Mouse (Mus musculus) liver (tissue): Measurements from ENCODE around the gene Cdc34.

ENCODE experiments used
- DNase-seq: peaks from one replicate; pipeline ENCODE4 v3.0.0-alpha.2; 2020; ENCODE audit warnings: mixed read lengths

The Cdc34 gene

DNA sequence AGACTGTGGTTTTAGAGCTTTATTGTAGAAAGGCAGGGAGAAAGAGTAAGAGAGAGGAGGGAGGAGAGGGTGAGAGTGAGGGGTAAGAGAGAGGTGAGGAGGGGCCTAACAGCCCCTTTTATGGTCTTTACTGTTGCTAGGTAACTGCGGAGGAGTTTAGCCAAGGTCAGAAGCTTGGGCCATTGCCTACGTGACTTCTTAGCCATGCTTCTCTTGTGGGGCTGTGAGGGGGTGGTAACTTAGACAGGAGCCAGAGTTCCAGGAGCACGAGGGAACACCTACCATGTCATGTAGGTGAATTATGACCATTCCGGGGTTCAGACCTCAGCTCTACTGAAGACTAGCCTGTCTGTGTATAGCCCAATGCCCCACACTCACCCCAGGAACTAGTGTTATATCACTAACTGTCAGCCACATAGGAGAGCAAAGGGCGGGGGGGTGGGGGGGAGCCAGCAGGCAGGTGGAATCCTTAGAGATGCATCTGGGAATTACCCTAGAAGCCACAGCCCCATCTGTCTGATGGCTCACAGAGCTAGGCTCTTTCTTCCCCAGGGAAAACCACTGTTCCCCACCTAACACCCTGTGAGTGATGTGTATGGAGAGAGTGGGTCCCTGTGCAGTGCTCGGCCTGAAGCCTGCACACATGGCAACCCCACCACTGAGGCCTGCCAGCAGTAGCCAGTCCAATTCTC lies 10.5 kb upstream of the Cdc34 start:
- DNase-seq, result no peak

DNA sequence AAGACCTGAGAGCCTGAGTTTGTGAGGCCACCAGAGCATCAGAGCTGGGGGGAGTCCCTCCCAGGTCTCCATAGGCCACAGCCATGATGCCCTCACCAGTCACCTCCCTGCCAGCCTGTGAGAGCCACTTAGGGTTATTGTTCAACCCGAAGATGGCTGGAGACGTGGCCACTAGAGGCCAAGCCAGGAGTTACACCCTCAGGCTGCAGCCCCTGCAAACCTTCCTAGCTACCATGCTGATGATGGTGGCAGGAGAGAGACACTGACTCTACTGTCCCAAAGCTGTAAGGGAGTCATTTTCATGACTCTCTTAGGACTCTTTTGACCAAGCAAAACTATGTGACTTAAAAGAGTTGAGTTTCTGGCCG lies 9.9 kb upstream of the Cdc34 start:
- no peak for DNase-seq

DNA sequence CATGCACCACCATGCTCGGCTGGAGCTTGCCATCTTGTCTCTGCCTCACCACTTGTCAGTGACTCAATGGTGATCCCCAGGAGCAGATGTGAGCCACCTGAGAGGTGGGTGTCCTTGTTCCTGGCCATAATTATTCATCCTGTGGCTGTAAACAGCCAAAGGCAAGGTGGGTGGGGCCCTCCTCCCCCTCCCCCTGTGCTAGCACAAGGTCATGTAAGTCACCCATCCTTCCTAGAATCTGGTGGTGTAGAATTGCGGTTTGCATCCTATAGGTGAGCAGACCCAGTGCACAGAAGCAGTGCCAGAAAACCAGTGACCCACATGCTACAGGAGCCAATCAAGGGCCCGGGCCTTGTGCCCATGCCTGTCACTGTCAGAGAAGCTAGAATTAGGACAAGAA lies 8.9 kb upstream of the Cdc34 start:
- no peak for DNase-seq

GRCm38 (mm10) chr10:79675346-79676035 lies 6.5 kb upstream of the Cdc34 start:
- DNase-seq, result no peak

- no peak for DNase-seq
Observed at GRCm38 (mm10) chr10:79680606-79681495, 1.1 kb upstream of the Cdc34 start.

- no peak for DNase-seq
Observed at GRCm38 (mm10) chr10:79682551-79682915, 538 bp downstream of the Cdc34 start.

- peak; percentile 77 for DNase-seq
Observed at GRCm38 (mm10) chr10:79682916-79683582, 1.1 kb downstream of the Cdc34 start.

DNA sequence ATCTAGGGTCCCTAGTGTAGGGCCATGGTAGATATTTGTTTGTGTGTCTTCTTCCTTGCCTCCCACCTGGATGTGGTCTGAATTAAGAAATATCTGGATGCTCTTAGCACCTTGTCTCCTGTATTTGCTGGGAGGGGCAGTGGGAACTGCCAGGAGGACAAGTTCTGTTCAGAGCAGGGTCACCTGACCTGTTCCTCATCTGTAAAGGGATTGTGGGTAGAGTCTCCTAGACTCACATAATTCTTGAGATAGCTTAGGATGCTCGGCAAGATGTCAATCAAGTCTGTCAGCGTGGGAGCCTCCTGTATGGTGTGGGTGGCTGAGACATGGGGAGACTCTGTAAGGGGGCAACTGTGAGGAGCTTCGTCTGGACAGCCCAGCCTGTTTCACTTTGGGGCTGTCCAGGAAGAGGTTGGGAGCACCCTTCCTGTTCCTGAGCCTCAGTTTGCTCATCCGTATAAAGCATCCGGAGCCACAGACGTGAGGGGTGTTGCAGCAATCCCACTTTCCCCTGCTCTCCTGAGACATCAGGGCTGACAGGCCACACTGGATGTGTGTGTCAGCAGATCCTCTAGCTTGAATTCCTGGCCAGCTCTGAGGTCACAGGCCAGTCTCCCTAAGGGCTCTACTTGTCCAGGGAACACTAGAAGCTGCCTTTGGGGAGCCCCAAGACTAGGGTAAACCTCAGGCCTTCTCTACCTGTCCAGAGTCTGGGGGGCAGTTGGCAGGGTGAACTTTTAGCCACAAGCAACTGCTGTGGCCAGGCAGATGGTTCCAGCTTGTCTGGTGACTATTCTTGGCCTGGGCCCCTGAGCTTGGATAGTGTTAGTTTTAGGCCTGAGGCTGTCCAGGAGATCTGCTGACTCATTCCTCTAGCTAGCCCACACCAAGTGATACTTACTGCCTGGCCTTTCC lies 2.0 kb downstream of the Cdc34 start:
- DNase-seq, result peak; percentile 41

- DNase-seq, result no peak
Observed at GRCm38 (mm10) chr10:79684770-79685600, 3.0 kb downstream of the Cdc34 start.

DNA sequence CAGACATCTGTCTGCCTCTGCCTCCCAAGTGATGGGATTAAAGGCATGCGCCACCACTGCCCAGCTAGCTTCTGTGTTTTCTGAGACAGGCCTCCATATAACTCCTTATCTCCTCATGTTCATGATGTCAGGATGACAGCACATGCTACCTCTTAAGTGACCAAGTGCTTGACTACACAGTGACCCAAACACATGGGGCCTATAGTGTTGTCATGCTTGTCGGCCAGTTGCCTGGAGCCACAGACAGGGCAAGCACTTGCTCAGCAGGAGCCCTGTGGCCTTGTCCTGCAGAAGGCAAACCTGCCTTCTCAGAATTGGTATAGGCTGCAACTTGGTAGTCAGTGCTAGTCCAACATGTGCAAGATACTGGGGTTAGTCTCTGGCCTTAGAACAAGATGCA lies 4.2 kb downstream of the Cdc34 start:
- DNase-seq, result no peak

GRCm38 (mm10) chr10:79686691-79687090 lies 4.7 kb downstream of the Cdc34 start:
- no peak for DNase-seq

DNA sequence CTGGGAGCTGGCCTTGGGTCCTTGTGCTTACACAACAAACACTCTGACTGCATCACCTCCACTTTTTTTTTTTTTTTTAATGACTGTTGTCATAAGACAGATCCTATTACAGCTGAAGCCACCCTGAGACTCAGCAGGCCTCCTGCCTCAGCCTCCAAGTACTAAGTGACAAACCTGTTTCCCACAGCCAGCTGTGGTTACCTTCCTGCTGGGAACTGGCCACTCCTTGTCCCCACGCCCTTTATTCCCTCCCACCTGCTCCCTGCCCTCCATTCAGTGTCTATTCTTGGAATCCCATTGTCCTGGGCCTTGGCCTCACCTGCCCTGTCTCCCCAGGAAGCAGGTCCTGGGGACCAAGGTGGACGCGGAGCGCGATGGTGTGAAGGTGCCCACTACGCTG lies 5.5 kb downstream of the Cdc34 start:
- no peak for DNase-seq

DNA sequence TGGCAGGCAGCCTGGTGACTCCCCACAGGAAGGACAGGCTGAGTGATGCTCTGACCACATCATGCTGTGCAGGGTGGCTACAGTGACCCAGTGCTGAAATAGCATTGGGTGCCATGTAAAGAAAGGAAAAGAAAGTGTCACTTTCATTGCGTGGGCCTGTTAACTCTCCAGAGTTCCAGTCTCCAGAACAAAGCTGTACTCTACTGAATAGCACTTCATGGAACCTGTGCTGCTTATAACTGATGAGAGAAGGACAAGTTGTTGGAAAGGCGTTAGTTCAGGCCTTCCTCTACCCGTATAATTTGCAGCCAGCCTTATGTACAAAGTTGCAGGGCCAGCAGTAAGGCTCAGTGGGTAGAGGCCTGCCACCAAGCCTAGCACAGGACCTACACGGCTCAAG lies 6.7 kb downstream of the Cdc34 start, which contains the start of gene Gzmm:
Gene Gzmm (plus strand): TSS at position 301 of the 400 bp plus-strand sequence.
- no peak for DNase-seq

DNA sequence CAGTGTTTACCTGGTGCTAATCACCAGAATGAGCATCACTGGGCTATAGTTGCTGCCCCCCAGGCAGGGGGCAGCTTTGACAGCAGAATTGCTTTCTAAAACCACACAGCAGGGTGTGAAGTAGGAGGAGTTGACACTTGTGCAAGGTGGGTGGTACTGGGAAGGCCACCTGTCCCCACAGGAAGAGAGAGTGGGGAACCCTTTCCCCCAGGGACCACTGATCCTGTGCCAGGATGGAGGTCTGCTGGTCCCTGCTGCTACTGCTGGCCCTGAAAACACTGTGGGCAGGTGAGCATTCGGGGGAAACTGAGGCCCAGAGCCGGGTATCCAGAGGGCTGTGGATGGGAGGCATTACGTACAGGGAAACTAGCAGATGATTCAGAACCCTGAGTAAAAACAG lies 7.2 kb downstream of the Cdc34 start:
- DNase-seq, result no peak

GRCm38 (mm10) chr10:79691986-79692548 lies 10.1 kb downstream of the Cdc34 start:
- no peak for DNase-seq

DNA sequence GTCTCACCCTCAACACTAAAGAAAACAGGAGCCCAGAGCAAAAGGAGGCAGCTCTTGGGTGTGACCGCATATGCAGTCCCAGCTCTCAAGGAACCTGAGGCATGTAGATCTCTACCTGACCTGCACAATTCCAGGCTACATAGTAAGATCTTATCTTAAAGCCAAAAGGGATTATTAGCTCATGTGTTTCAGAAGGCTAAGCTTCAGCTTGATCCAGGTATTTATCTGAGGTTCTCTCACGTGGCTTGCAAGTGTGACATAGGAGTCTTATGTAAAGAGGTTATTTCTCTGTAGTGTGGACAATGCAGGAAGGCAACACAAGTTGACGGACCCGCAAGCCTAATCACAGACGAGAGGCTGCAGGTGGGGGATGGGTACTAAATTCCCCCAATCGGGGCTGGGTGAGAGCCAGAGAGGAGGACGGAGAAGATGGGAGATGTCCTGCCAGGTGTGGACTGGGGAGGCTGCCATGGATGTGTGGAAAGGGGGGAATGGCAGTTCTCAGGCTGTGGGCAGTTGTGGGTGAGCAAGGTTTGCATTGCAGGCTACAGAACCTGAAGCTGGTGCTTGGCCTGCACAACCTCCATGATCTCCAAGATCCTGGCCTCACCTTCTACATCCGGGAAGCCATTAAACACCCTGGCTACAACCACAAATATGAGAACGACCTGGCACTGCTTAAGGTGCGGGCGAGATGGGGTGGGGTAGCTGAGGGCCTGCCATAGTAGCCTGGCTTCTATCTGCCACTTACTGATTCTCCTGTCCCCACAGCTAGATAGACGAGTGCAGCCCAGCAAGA lies 11.8 kb downstream of the Cdc34 start:
- no peak for DNase-seq

DNA sequence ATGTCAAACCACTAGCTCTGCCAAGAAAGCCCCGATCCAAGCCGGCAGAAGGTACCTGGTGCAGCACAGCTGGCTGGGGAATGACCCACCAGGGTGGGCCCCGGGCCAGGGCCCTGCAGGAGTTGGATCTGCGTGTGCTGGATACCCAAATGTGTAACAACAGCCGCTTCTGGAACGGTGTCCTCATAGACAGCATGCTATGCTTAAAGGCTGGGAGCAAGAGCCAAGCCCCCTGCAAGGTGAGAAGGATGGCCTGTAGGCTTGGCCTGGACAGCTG lies 12.3 kb downstream of the Cdc34 start:
- no peak for DNase-seq

DNA sequence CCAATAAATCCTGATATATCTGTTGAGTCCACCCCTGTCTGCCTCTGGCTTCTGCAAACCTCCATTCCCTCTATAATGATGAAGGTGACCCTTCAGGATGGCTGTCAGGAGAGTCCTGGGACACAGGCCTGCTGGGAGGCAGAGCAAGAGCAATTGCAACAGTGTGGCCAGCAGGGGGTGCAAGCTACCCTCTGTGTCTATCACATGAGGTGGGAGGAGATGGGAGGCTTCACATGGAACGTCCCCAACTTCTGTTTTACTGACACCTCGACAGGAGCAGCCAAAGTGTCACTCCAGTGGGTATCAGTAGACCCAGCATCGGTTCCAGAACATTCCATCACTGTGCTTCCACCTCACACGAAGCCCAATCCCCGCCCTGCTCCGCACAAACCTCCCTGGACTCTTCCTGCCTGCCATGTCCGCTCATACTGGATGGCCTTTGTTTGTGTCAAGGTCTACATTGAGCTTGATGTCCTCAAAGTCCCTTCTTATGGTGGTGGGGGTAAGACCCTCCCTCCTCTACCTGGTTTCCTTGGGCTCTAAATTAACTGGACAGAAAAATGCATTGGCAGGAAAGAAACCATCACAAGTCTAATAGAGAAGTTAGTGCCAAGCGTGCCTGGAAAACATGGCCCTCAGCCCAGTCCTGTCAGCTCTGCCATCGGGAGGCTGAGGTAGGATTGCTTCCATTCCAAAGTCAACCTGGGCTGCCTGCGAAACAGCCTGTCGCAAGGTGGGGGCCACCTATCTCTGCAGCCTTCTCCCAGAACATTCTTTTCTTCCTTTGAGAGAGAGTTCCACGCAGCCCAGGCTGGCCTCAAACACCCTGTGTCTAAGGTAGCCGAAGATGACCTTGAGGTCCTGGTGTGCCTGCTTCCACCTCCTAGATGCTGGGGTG lies 13.5 kb downstream of the Cdc34 start:
- peak; percentile 88 for DNase-seq

DNA sequence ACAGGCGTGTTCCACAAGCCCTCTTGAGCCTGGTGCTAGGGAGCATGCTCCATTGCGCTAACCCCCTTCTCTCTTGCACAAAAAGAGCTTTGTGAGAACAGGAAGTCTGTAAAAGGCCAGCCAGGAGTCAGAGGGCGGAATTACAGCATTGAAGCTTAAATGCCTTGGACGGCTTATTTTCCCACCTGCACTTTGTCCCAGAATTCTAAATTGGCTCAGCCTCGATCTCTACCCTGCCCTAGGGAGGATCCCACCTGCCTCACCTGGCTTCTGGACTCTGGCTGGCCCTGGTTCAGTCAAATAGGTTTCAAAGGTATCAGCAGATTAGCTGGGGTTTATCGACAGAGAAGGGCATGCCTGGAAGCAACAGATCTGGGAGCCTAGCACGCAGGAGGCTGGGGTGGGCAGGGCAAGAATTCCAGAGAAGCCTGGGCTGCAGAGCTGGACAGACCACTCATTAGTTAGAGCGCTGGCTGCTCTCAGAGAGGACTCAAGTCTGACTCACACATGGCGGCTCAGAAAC lies 14.2 kb downstream of the Cdc34 start:
- DNase-seq, result no peak
